Mouse (Mus musculus) forebrain, embryonic 16.5 days (tissue): ENCODE data around the gene Bicra. TPM values are rescaled to one million over a fixed set of nuclear protein-coding genes. Genes with fewer than 3 reads are reported as not detected.

Experiments
- ATAC-seq: fragments of 200-750 bp; cut with Nextera tagmentation; 2 replicates; pipeline ENCODE4 v1.8.0; 2017; ENCODE audit warnings: mild to moderate bottlenecking, moderate library complexity
- H3K27ac ChIP-seq: fragments of 300-500 bp; sonication (generic); 2 replicates; pipeline ENCODE4 v1.5.1; 2014; ENCODE audit warnings: low read length, control low read depth
- H3K27me3 ChIP-seq: fragments of 300-500 bp; sonication (generic); replicated peaks from 2 replicates; pipeline ENCODE4 v1.6.1; 2014; ENCODE audit warnings: low read length; ENCODE audit not compliant: control insufficient read depth, insufficient read depth
- H3K36me3 ChIP-seq: fragments of 300-500 bp; sonication (generic); 2 replicates; pipeline ENCODE4 v1.6.1; 2014; ENCODE audit not compliant: control insufficient read depth, insufficient read depth
- H3K4me1 ChIP-seq: fragments of 300-500 bp; sonication (generic); replicated peaks from 2 replicates; pipeline ENCODE4 v1.6.1; 2014; ENCODE audit warnings: low read length; ENCODE audit not compliant: control insufficient read depth, insufficient read depth
- H3K4me2 ChIP-seq: fragments of 300-500 bp; sonication (generic); 2 replicates; pipeline ENCODE4 v1.6.1; 2014; ENCODE audit warnings: mild to moderate bottlenecking, low read length, control low read depth
- H3K4me3 ChIP-seq: fragments of 300-500 bp; sonication (generic); replicated peaks from 2 replicates; pipeline ENCODE4 v1.5.1; 2014; ENCODE audit warnings: mild to moderate bottlenecking, low read length, control low read depth
- H3K9ac ChIP-seq: fragments of 300-500 bp; sonication (generic); replicated peaks from 2 replicates; pipeline ENCODE4 v1.6.1; 2014; ENCODE audit warnings: low read depth, low read length, control low read depth
- H3K9me3 ChIP-seq: fragments of 300-500 bp; sonication (generic); 2 replicates; pipeline ENCODE4 v1.6.1; 2016; ENCODE audit warnings: low read length; ENCODE audit not compliant: control insufficient read depth
- WGBS: fragments of 180-500 bp; shearing (Covaris S2); extraction: QIAGEN DNeasy Blood & Tissue Kit; methylation state at CpG from one replicate; pipeline ENCODE4 v1.1.7; 2014; 5-methylcytosine and 5-hydroxymethylcytosine counted together
- polyA plus RNA-seq: library from polyadenylated mRNA; unstranded; fragments of >200 nt; fragmentation: Nextera tagmentation; extraction: Ambion mirVana; gene quantifications from 2 replicates; pipeline ENCODE4 v1.2.1, GENCODE M21; 2015

Gene Bicra
- polyA plus RNA-seq, 1 experiment from 2014 or later: 11.2 TPM

GRCm38 (mm10) chr7:16010649-16011048 lies 37.1 kb downstream of the Bicra start:
- Histone ChIP-seq H3K9ac (no peak overlapping the region), H3K4me3 (no peak overlapping the region), H3K9me3 (no peaks in the 10 kb centered on the region), H3K27ac (no peak overlapping the region), H3K4me1 (no peaks in the 10 kb centered on the region), H3K27me3 (no peaks in the 10 kb centered on the region), H3K36me3 (no peaks in the 10 kb centered on the region), H3K4me2 (no peak overlapping the region)
- 80% methylated on average over 5 of the region's 5 CpGs for WGBS
- ATAC-seq: no peak

- no peak overlapping the region for H3K27ac ChIP-seq
- H3K4me3 ChIP-seq: no peak overlapping the region
- H3K9me3 ChIP-seq: no peaks in the 10 kb centered on the region
- WGBS: 88% methylated on average over 7 of the region's 7 CpGs
- ATAC-seq: no peak
- H3K4me1 ChIP-seq: no peaks in the 10 kb centered on the region; the same call in 1 of the 2 replicates
- H3K36me3 ChIP-seq: no peaks in the 10 kb centered on the region
- H3K27me3 ChIP-seq: no peaks in the 10 kb centered on the region
- H3K4me2 ChIP-seq: no peak overlapping the region
- H3K9ac ChIP-seq: no peak overlapping the region
Observed at GRCm38 (mm10) chr7:16009636-16010035, 38.1 kb downstream of the Bicra start.

- H3K27ac ChIP-seq: no peak overlapping the region
- no peak overlapping the region for H3K4me2 ChIP-seq
- H3K36me3 ChIP-seq: no peaks in the 10 kb centered on the region
- 75% methylated on average over 3 of the region's 3 CpGs for WGBS
- H3K9ac ChIP-seq: no peak overlapping the region
- H3K9me3 ChIP-seq: no peaks in the 10 kb centered on the region
- no peak for ATAC-seq
- no peaks in the 10 kb centered on the region for H3K27me3 ChIP-seq
- peaks cover 8% of the 10 kb centered on the region for H3K4me1 ChIP-seq
- no peak overlapping the region for H3K4me3 ChIP-seq
Observed at GRCm38 (mm10) chr7:16005020-16005419, 42.7 kb downstream of the Bicra start.

- H3K27ac ChIP-seq: no peak overlapping the region
- no peaks in the 10 kb centered on the region for H3K27me3 ChIP-seq
- 48% methylated on average over 12 of the region's 12 CpGs for WGBS
- no peak overlapping the region for H3K9ac ChIP-seq
- no peak overlapping the region for H3K4me2 ChIP-seq
- peaks cover 8% of the 10 kb centered on the region for H3K4me1 ChIP-seq
- no peak for ATAC-seq
- H3K9me3 ChIP-seq: no peaks in the 10 kb centered on the region
- no peaks in the 10 kb centered on the region for H3K36me3 ChIP-seq
- H3K4me3 ChIP-seq: no peak overlapping the region
Observed at GRCm38 (mm10) chr7:16004177-16004856, 43.4 kb downstream of the Bicra start.

GRCm38 (mm10) chr7:16003032-16003431 lies 44.7 kb downstream of the Bicra start:
- no peaks in the 10 kb centered on the region for H3K27me3 ChIP-seq
- ATAC-seq: no peak
- H3K9ac ChIP-seq: no peak overlapping the region
- peaks cover 8% of the 10 kb centered on the region for H3K4me1 ChIP-seq
- no peak overlapping the region for H3K27ac ChIP-seq
- 78% methylated on average over 4 of the region's 4 CpGs for WGBS
- H3K4me2 ChIP-seq: no peak overlapping the region
- no peaks in the 10 kb centered on the region for H3K36me3 ChIP-seq
- no peak overlapping the region for H3K4me3 ChIP-seq
- H3K9me3 ChIP-seq: no peaks in the 10 kb centered on the region

- Histone ChIP-seq H3K9ac (no peak overlapping the region), H3K27ac (0 out of 2 replicates have a peak overlapping the region, but pooled peaks have one; percentile 23), H3K4me3 (no peak overlapping the region), H3K4me2 (no peak overlapping the region), H3K27me3 (no peaks in the 10 kb centered on the region), H3K36me3 (no peaks in the 10 kb centered on the region), H3K4me1 (peaks cover 8% of the 10 kb centered on the region), H3K9me3 (no peaks in the 10 kb centered on the region)
- 65% methylated on average over 5 of the region's 5 CpGs for WGBS
- ATAC-seq: peak; percentile 41; the same call in 1 of the 2 replicates
Observed at GRCm38 (mm10) chr7:16002171-16002570, 45.5 kb downstream of the Bicra start.

- H3K27ac ChIP-seq: no peak overlapping the region
- peaks cover 8% of the 10 kb centered on the region for H3K4me1 ChIP-seq
Observed at GRCm38 (mm10) chr7:16001691-16002090, 46.0 kb downstream of the Bicra start.

GRCm38 (mm10) chr7:15993789-15994188 lies 53.9 kb downstream of the Bicra start:
- Histone ChIP-seq H3K36me3 (peaks cover 17% of the 10 kb centered on the region), H3K9ac (no peak overlapping the region), H3K9me3 (no peaks in the 10 kb centered on the region), H3K27me3 (no peaks in the 10 kb centered on the region), H3K27ac (no peak overlapping the region), H3K4me3 (no peak overlapping the region), H3K4me2 (no peak overlapping the region), H3K4me1 (no peaks in the 10 kb centered on the region)
- no peak for ATAC-seq
- 97% methylated on average over 4 of the region's 4 CpGs for WGBS

More at GRCm38 (mm10) chr7:16001691-16002090, 46.0 kb downstream of the Bicra start:
- 96% methylated on average over 1 of the region's 1 CpGs for WGBS
- no peaks in the 10 kb centered on the region for H3K27me3 ChIP-seq
- no peaks in the 10 kb centered on the region for H3K9me3 ChIP-seq
- no peak overlapping the region for H3K4me2 ChIP-seq
- no peak for ATAC-seq
- no peak overlapping the region for H3K9ac ChIP-seq
- H3K36me3 ChIP-seq: no peaks in the 10 kb centered on the region
- no peak overlapping the region for H3K4me3 ChIP-seq

- WGBS: 88% methylated on average over 3 of the region's 3 CpGs
- ATAC-seq: no peak
- H3K4me3 ChIP-seq: no peak overlapping the region
- H3K9me3 ChIP-seq: no peaks in the 10 kb centered on the region
- H3K27ac ChIP-seq: no peak overlapping the region
- H3K9ac ChIP-seq: no peak overlapping the region
- no peaks in the 10 kb centered on the region for H3K4me1 ChIP-seq
- no peaks in the 10 kb centered on the region for H3K27me3 ChIP-seq
- H3K4me2 ChIP-seq: no peak overlapping the region
- H3K36me3 ChIP-seq: peaks cover 23% of the 10 kb centered on the region
Observed at GRCm38 (mm10) chr7:15993152-15993551, 54.6 kb downstream of the Bicra start.

GRCm38 (mm10) chr7:15991764-15992163 lies 56.0 kb downstream of the Bicra start:
- WGBS: 92% methylated on average over 3 of the region's 3 CpGs

More at GRCm38 (mm10) chr7:15991764-15992163, 56.0 kb downstream of the Bicra start:
- H3K4me1 ChIP-seq: no peaks in the 10 kb centered on the region
- no peak for ATAC-seq
- H3K9ac ChIP-seq: no peak overlapping the region
- H3K27ac ChIP-seq: no peak overlapping the region
- H3K27me3 ChIP-seq: no peaks in the 10 kb centered on the region
- peaks cover 37% of the 10 kb centered on the region for H3K36me3 ChIP-seq
- no peaks in the 10 kb centered on the region for H3K9me3 ChIP-seq
- no peak overlapping the region for H3K4me2 ChIP-seq
- H3K4me3 ChIP-seq: no peak overlapping the region
